Mouse (Mus musculus) adrenal gland (tissue): ENCODE results near the gene Stpg2.

Experiments used
- intact Hi-C: fragments of 180-260 bp; cut with DNase I; formaldehyde crosslinking; loops from one replicate; pipeline ENCODE4 v1.15.1; 2025

Gene Stpg2

GRCm38 (mm10) chr3:139729248-139729647, 523.8 kb downstream of the Stpg2 start:
- intact Hi-C loops, result no loop called here

- intact Hi-C loops, result no loop called here
Observed at GRCm38 (mm10) chr3:139733156-139733555, 527.7 kb downstream of the Stpg2 start.

- intact Hi-C loops, result no loop called here
Observed at GRCm38 (mm10) chr3:139739388-139739787, 533.9 kb downstream of the Stpg2 start.
